Comparison of ENCODE assay signal across 7 mouse cellular contexts in genomic region chr5:125203759-125204158, GRCm38 (mm10). TPM values are rescaled to one million over a fixed set of nuclear protein-coding genes. Genes with fewer than 3 reads are reported as not detected.
DNase-seq lines count a peak whose midpoint lies in the region; ATAC-seq and TF ChIP-seq lines count a peak whose summit lies in the region.

No protein-coding gene starts in this region.

- H3K4me1 ChIP-seq in forebrain, postnatal 0 days (ENCODE audit: insufficient read depth): peaks cover 12% of the 10 kb centered on the region; the same call in 1 of the 2 replicates

- no peaks in the 10 kb centered on the region for H3K36me3 ChIP-seq in forebrain, postnatal 0 days (ENCODE audit: insufficient read depth)

- H3K9me3 ChIP-seq in forebrain, postnatal 0 days (ENCODE audit: low read length): no peaks in the 10 kb centered on the region

- DNase-seq in right cerebral cortex, adult 2 months (ENCODE audit: low spot score in 2 of 2): peak; percentile 43 to 50
- DNase-seq in right cerebral cortex, postnatal 14 days: no peak
- DNase-seq in forebrain, postnatal 0 days: peak; percentile 52
- peak; percentile 54 to 76 for DNase-seq in layer of hippocampus, postnatal 14 days (ENCODE audit: low spot score in 2 of 2)
- DNase-seq in embryo, embryonic 10 days (ENCODE audit: low spot score): no peak
- DNase-seq in thymus, postnatal 4 days: no peak

- H3K4me3 ChIP-seq in forebrain, postnatal 0 days (ENCODE audit: low read depth, low read length): no peak overlapping the region

- H3K9ac ChIP-seq in forebrain, postnatal 0 days: no peak overlapping the region

- H3K4me2 ChIP-seq in forebrain, postnatal 0 days (ENCODE audit: low read depth): no peak overlapping the region

- H3K27me3 ChIP-seq in forebrain, postnatal 0 days (ENCODE audit: insufficient read depth, low read length): no peaks in the 10 kb centered on the region

- peak; percentile 46 for ATAC-seq in forebrain, postnatal 0 days
- ATAC-seq in CD4-positive, CD25-positive, alpha-beta regulatory T cell, adult 4 months: no peak

- TF ChIP-seq CTCF in forebrain, postnatal 0 days (IDR thresholded peaks at IDR 0.05; ENCODE audit: low read depth): no peak

- 26% methylated on average over 11 of the region's 11 CpGs for WGBS in forebrain, postnatal 0 days

- H3K27ac ChIP-seq in forebrain, postnatal 0 days (ENCODE audit: low read depth, low read length): peak overlapping the region; percentile 50

RNA-seq across cellular contexts. Expression of gene Ncor2, which starts 24.7 kb away (rescaled TPM):
- 12.7 and 13.4 TPM in 2 replicates for total RNA-seq in forebrain, postnatal 0 days (2014; rRNA removed)
- polyA plus RNA-seq in forebrain, postnatal 0 days (2015; fragmentation: Nextera tagmentation; extraction: Ambion mirVana): 11.6 and 16.8 TPM in 2 replicates
- total RNA-seq in layer of hippocampus, postnatal 14 days (2021): 100 to 1,000 TPM; 238 to 254 TPM
- polyA plus RNA-seq in CD4-positive, CD25-positive, alpha-beta regulatory T cell, adult 4 months (2017; shearing (Covaris generic)): 1 to 10 TPM; 4.0 to 6.1 TPM

Comparison
In these comparisons a context has a peak if more than half of its experiments do, and no peak if none do; other contexts are left out.
1. DNase-seq: peak in right cerebral cortex, adult 2 months (2 of 2), forebrain, postnatal 0 days (single experiment) and layer of hippocampus, postnatal 14 days (2 of 2); none in right cerebral cortex, postnatal 14 days (single experiment), embryo, embryonic 10 days (single experiment) and thymus, postnatal 4 days (single experiment).
2. RNA of gene Ncor2, which starts 24.7 kb away (total RNA-seq): 238 to 254 TPM in layer of hippocampus, postnatal 14 days; 12.7 to 13.4 TPM in forebrain, postnatal 0 days; every median in the first group is over 10 times any median in the second.